Mouse (Mus musculus): ENCODE data around the gene Osbp2. TPM values are rescaled to one million over a fixed set of nuclear protein-coding genes. Genes with fewer than 3 reads are reported as not detected.

Osbp2 gene
- total and polyA plus RNA-seq, 2 experiments from 2014 or later = 30.8 to 63.2 TPM

GRCm38 (mm10) chr11:3727438-3728105, 136.1 kb downstream of the Osbp2 start:
- Histone ChIP-seq H3K4me3 (ENCODE audit: low read depth, low read length) (no peak overlapping the region), H3K9ac (no peak overlapping the region), H3K36me3 (ENCODE audit: insufficient read depth) (no peaks in the 10 kb centered on the region), H3K4me2 (ENCODE audit: low read depth) (no peak overlapping the region), H3K9me3 (ENCODE audit: low read length) (no peaks in the 10 kb centered on the region), H3K27me3 (ENCODE audit: insufficient read depth, low read length) (no peaks in the 10 kb centered on the region), H3K4me1 (ENCODE audit: insufficient read depth) (peaks cover 22% of the 10 kb centered on the region), H3K27ac (ENCODE audit: low read depth, low read length) (no peak overlapping the region)
- TF ChIP-seq CTCF (IDR thresholded peaks at IDR 0.05; ENCODE audit: low read depth) = no peak
- 77% methylated on average over 9 of the region's 9 CpGs for WGBS
- DNase-seq (no peak), ATAC-seq (no peak)

- Histone ChIP-seq H3K4me1 (ENCODE audit: insufficient read depth) (peaks cover 22% of the 10 kb centered on the region), H3K4me2 (ENCODE audit: low read depth) (no peak overlapping the region), H3K27ac (ENCODE audit: low read depth, low read length) (peak overlapping the region; percentile 80), H3K9ac (peak overlapping the region; percentile 28; the same call in 1 of the 2 replicates), H3K36me3 (ENCODE audit: insufficient read depth) (no peaks in the 10 kb centered on the region), H3K9me3 (ENCODE audit: low read length) (no peaks in the 10 kb centered on the region), H3K4me3 (ENCODE audit: low read depth, low read length) (no peak overlapping the region), H3K27me3 (ENCODE audit: insufficient read depth, low read length) (no peaks in the 10 kb centered on the region)
- TF ChIP-seq CTCF (IDR thresholded peaks at IDR 0.05; ENCODE audit: low read depth) = no peak
- 26% methylated on average over 10 of the region's 10 CpGs for WGBS
- DNase-seq (peak; percentile 79), ATAC-seq (peak; percentile 79)
These were observed 138.2 kb downstream of the Osbp2 start for GRCm38 (mm10) chr11:3725331-3726054.

- ATAC-seq = no peak
These were observed 139.0 kb downstream of the Osbp2 start for GRCm38 (mm10) chr11:3724726-3725125.

GRCm38 (mm10) chr11:3723910-3724309, 139.8 kb downstream of the Osbp2 start:
- TF ChIP-seq CTCF (IDR thresholded peaks at IDR 0.05; ENCODE audit: low read depth) = no peak
- Histone ChIP-seq H3K27ac (ENCODE audit: low read depth, low read length) (no peak overlapping the region), H3K27me3 (ENCODE audit: insufficient read depth, low read length) (no peaks in the 10 kb centered on the region), H3K4me2 (ENCODE audit: low read depth) (no peak overlapping the region), H3K4me3 (ENCODE audit: low read depth, low read length) (no peak overlapping the region), H3K36me3 (ENCODE audit: insufficient read depth) (no peaks in the 10 kb centered on the region), H3K9me3 (ENCODE audit: low read length) (no peaks in the 10 kb centered on the region), H3K4me1 (ENCODE audit: insufficient read depth) (peaks cover 22% of the 10 kb centered on the region), H3K9ac (no peak overlapping the region)
- no peak for ATAC-seq
- peak; percentile 33 for DNase-seq
- whole genome bisulfite sequencing = 29% methylated on average over 4 of the region's 4 CpGs

More at GRCm38 (mm10) chr11:3724726-3725125, 139.0 kb downstream of the Osbp2 start:
- no peak for DNase-seq
- WGBS = 50% methylated on average over 5 of the region's 5 CpGs
- no peak overlapping the region for H3K4me2 ChIP-seq (ENCODE audit: low read depth)
- H3K27me3 ChIP-seq (ENCODE audit: insufficient read depth, low read length) = no peaks in the 10 kb centered on the region
- no peaks in the 10 kb centered on the region for H3K36me3 ChIP-seq (ENCODE audit: insufficient read depth)
- H3K4me1 ChIP-seq (ENCODE audit: insufficient read depth) = peaks cover 22% of the 10 kb centered on the region
- no peak overlapping the region for H3K9ac ChIP-seq
- no peak overlapping the region for H3K4me3 ChIP-seq (ENCODE audit: low read depth, low read length)
- peak overlapping the region; percentile 80; the same call in 1 of the 2 replicates for H3K27ac ChIP-seq (ENCODE audit: low read depth, low read length)
- no peak for TF ChIP-seq CTCF (IDR thresholded peaks at IDR 0.05; ENCODE audit: low read depth)
- no peaks in the 10 kb centered on the region for H3K9me3 ChIP-seq (ENCODE audit: low read length)

- Histone ChIP-seq H3K9ac (no peak overlapping the region), H3K4me1 (ENCODE audit: insufficient read depth) (peaks cover 22% of the 10 kb centered on the region), H3K27me3 (ENCODE audit: insufficient read depth, low read length) (no peaks in the 10 kb centered on the region), H3K4me3 (ENCODE audit: low read depth, low read length) (no peak overlapping the region), H3K4me2 (ENCODE audit: low read depth) (no peak overlapping the region), H3K36me3 (ENCODE audit: insufficient read depth) (no peaks in the 10 kb centered on the region), H3K27ac (ENCODE audit: low read depth, low read length) (no peak overlapping the region), H3K9me3 (ENCODE audit: low read length) (no peaks in the 10 kb centered on the region)
- TF ChIP-seq CTCF (IDR thresholded peaks at IDR 0.05; ENCODE audit: low read depth) = no peak
- ATAC-seq = no peak
- DNase-seq = no peak
- WGBS = 53% methylated on average over 3 of the region's 3 CpGs
These were observed 140.8 kb downstream of the Osbp2 start for GRCm38 (mm10) chr11:3722861-3723260.

GRCm38 (mm10) chr11:3722036-3722435, 141.7 kb downstream of the Osbp2 start:
- no peak overlapping the region for H3K27ac ChIP-seq (ENCODE audit: low read depth, low read length)
- 40% methylated on average over 3 of the region's 3 CpGs for WGBS

GRCm38 (mm10) chr11:3716662-3717061, 147.0 kb downstream of the Osbp2 start:
- Histone ChIP-seq H3K9me3 (ENCODE audit: low read length) (no peaks in the 10 kb centered on the region), H3K27me3 (ENCODE audit: insufficient read depth, low read length) (no peaks in the 10 kb centered on the region), H3K4me3 (ENCODE audit: low read depth, low read length) (no peak overlapping the region), H3K4me2 (ENCODE audit: low read depth) (no peak overlapping the region), H3K9ac (no peak overlapping the region), H3K4me1 (ENCODE audit: insufficient read depth) (no peaks in the 10 kb centered on the region), H3K27ac (ENCODE audit: low read depth, low read length) (no peak overlapping the region), H3K36me3 (ENCODE audit: insufficient read depth) (peaks cover 3% of the 10 kb centered on the region; the same call in 1 of the 2 replicates)
- ATAC-seq (no peak), DNase-seq (peak; percentile 55)
- no peak for TF ChIP-seq CTCF (IDR thresholded peaks at IDR 0.05; ENCODE audit: low read depth)
- WGBS = 43% methylated on average over 6 of the region's 6 CpGs

More at GRCm38 (mm10) chr11:3722036-3722435, 141.7 kb downstream of the Osbp2 start:
- no peaks in the 10 kb centered on the region for H3K9me3 ChIP-seq (ENCODE audit: low read length)
- no peak overlapping the region for H3K9ac ChIP-seq
- ATAC-seq = no peak
- no peaks in the 10 kb centered on the region for H3K27me3 ChIP-seq (ENCODE audit: insufficient read depth, low read length)
- no peaks in the 10 kb centered on the region for H3K36me3 ChIP-seq (ENCODE audit: insufficient read depth)
- no peak overlapping the region for H3K4me2 ChIP-seq (ENCODE audit: low read depth)
- TF ChIP-seq CTCF (IDR thresholded peaks at IDR 0.05; ENCODE audit: low read depth) = no peak
- H3K4me1 ChIP-seq (ENCODE audit: insufficient read depth) = peaks cover 22% of the 10 kb centered on the region
- H3K4me3 ChIP-seq (ENCODE audit: low read depth, low read length) = no peak overlapping the region
- no peak for DNase-seq
